Mouse (Mus musculus) midbrain, postnatal 0 days (tissue): ENCODE data around the gene Cox6b1. TPM values are rescaled to one million over a fixed set of nuclear protein-coding genes. Genes with fewer than 3 reads are reported as not detected.
A peak's percentile ranks its signal among the peaks of the same experiment; 100 is the strongest.

Experiments
- ATAC-seq: fragments of 200-750 bp; cut with Nextera tagmentation; 2 replicates; pipeline ENCODE4 v1.8.0; 2017; ENCODE audit warnings: moderate number of reproducible peaks, mild to moderate bottlenecking, moderate TSS enrichment, moderate library complexity; ENCODE audit not compliant: low FRiP score
- DNase-seq: peaks from one replicate; pipeline ENCODE4 v3.0.0-alpha.2; 2015; ENCODE audit warnings: low spot score
- H3K27ac ChIP-seq: fragments of 300-500 bp; sonication (generic); 2 replicates; pipeline ENCODE4 v1.5.1; 2014; ENCODE audit warnings: low read depth, mild to moderate bottlenecking, low read length, mixed read lengths
- H3K27me3 ChIP-seq: fragments of 300-500 bp; sonication (generic); 2 replicates; pipeline ENCODE4 v1.6.1; 2014; ENCODE audit warnings: low read length, control low read depth, mixed read lengths; ENCODE audit not compliant: insufficient read depth
- H3K36me3 ChIP-seq: fragments of 300-500 bp; sonication (generic); 2 replicates; pipeline ENCODE4 v1.6.1; 2014; ENCODE audit warnings: low read length, control low read depth, mixed read lengths; ENCODE audit not compliant: insufficient read depth
- H3K4me1 ChIP-seq: fragments of 300-500 bp; sonication (generic); 2 replicates; pipeline ENCODE4 v1.6.1; 2014; ENCODE audit warnings: mild to moderate bottlenecking, control low read depth, antibody characterized with exemption, low read length, mixed read lengths; ENCODE audit not compliant: insufficient read depth
- H3K4me2 ChIP-seq: fragments of 300-500 bp; sonication (generic); 2 replicates; pipeline ENCODE4 v1.6.1; 2014; ENCODE audit warnings: low read depth, mild to moderate bottlenecking, low read length, mixed read lengths; ENCODE audit not compliant: poor library complexity, severe bottlenecking
- H3K4me3 ChIP-seq: fragments of 300-500 bp; sonication (generic); 2 replicates; pipeline ENCODE4 v1.5.1; 2014; ENCODE audit warnings: low read depth, mild to moderate bottlenecking, low read length, moderate library complexity
- H3K9ac ChIP-seq: fragments of 300-500 bp; sonication (generic); replicated peaks from 2 replicates; pipeline ENCODE4 v1.6.1; 2014; ENCODE audit warnings: mild to moderate bottlenecking, low read length, moderate library complexity, mixed read lengths; ENCODE audit not compliant: poor library complexity, severe bottlenecking
- H3K9me3 ChIP-seq: fragments of 300-500 bp; sonication (generic); 2 replicates; pipeline ENCODE4 v1.6.1; 2016; ENCODE audit warnings: low read length, control low read depth
- CTCF ChIP-seq: IDR thresholded peaks from 2 replicates; pipeline ENCODE4 v1.5.1; 2016; ENCODE audit warnings: antibody characterized with exemption, mild to moderate bottlenecking
- WGBS: fragments of 180-500 bp; shearing (Covaris S2); extraction: QIAGEN DNeasy Blood & Tissue Kit; methylation state at CpG from one replicate; pipeline ENCODE4 v1.1.7; 2014; 5-methylcytosine and 5-hydroxymethylcytosine counted together
- polyA plus RNA-seq: library from polyadenylated mRNA; unstranded; fragments of >200 nt; fragmentation: Nextera tagmentation; extraction: Ambion mirVana; gene quantifications from 2 replicates; pipeline ENCODE4 v1.2.1, GENCODE M21; 2015
- total RNA-seq: library from RNA; depleted of rRNA; stranded (reverse); fragments of >200 nt; gene quantifications from 2 replicates; pipeline ENCODE4 v1.2.3, GENCODE M21; 2014

Cox6b1 gene
- total and polyA plus RNA-seq, 2 experiments from 2014 or later = 310 to 1,351 TPM

DNA sequence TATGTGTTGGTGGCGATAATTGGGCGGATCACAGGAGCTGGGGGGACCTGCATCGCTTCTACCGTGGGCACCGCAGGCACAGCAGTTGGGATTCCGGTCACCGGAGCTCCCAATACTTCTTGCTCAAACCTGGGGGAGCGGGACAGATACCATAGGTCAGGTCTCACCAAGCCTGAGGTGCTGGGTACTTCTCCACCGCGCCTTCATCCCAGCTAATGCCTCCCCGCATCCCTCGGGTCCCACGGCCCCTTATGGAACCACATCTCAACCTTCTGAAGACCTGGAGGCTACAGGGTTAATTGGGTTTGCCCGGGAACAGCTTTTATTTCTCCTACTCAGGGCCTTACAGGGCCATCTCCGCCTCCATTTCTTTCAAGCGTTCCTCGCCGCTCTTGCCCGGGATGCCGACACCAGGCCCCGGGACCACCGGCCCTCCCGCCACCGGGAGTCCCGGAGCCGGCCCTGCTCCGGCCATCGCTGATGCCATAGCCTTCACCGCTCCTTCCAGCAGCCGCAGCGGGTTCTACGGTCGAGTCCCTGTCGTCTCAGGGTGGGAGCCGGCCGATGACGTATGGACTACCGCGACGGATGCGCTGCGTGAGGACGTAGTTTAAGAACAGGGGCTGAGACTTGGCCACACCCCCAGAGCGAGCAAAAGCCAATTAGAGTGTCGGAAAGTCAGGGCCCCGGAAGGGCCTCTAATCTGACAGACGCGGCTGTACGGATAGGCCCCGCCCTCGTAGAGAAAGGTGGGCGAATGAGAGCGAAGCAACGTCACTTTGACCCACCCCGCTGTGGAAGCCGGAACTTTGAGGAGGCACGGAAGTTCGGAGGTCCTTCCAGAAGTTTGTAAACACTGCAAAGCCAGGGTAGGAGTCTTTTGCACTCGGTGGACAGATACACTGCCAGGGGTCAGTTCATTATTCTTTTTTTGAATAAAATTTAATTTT lies 23.9 kb upstream of the Cox6b1 start, which contains the start of gene Rbm42:
Gene Rbm42, minus strand, starts transcription at position 727 of the 950 bp plus-strand sequence.
- 2% methylated on average over 59 of the region's 59 CpGs for WGBS
- TF ChIP-seq CTCF = no peak
- peak within 1 kb of the TSS; percentile 81 for H3K9ac ChIP-seq
- H3K27ac ChIP-seq = peak within 1 kb of the TSS; percentile 60
- H3K36me3 ChIP-seq = peaks cover 41% of the 10 kb centered on the region
- DNase-seq (peak; percentile 100), ATAC-seq (peak; percentile 99)
- no peaks in the 10 kb centered on the region for H3K9me3 ChIP-seq
- no peaks in the 10 kb centered on the region for H3K27me3 ChIP-seq
- peak within 1 kb of the TSS; percentile 68 for H3K4me3 ChIP-seq
- H3K4me2 ChIP-seq = peak within 1 kb of the TSS; percentile 96
- no peaks in the 10 kb centered on the region for H3K4me1 ChIP-seq

- peaks cover 25% of the 10 kb centered on the region for H3K27me3 ChIP-seq
- no peaks in the 10 kb centered on the region for H3K4me1 ChIP-seq
- no peaks in the 10 kb centered on the region for H3K9me3 ChIP-seq
- peaks cover 42% of the 10 kb centered on the region for H3K36me3 ChIP-seq
- H3K4me3 ChIP-seq = no peak overlapping the region
- no peak for TF ChIP-seq CTCF
- no peak overlapping the region for H3K27ac ChIP-seq
- no peak overlapping the region for H3K4me2 ChIP-seq
- DNase-seq = no peak
- H3K9ac ChIP-seq = no peak overlapping the region
- 33% methylated on average over 4 of the region's 4 CpGs for WGBS
- no peak for ATAC-seq
Measured at GRCm38 (mm10) chr7:30639083-30639482, 13.1 kb upstream of the Cox6b1 start.

DNA sequence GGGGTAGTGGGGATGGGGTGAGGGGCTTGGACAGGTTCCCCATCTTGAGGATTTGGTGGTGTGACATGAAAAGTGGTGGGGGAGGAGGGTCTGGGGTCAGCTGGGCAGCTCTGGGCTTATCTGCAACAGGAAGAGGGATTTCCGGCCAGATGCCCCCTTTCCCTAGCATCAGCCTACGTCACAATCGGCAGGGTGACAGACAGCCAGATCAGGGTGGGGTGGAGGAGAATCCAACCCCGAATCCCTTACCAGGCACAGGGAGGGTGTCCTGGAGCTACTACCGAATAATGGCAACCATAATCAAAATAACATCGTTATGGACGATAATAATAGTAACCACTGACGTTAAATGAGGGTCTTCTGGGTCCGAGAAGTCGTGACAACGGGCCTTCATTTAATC lies 10.4 kb upstream of the Cox6b1 start:
- H3K4me3 ChIP-seq = no peak overlapping the region
- H3K4me2 ChIP-seq = no peak overlapping the region

DNA sequence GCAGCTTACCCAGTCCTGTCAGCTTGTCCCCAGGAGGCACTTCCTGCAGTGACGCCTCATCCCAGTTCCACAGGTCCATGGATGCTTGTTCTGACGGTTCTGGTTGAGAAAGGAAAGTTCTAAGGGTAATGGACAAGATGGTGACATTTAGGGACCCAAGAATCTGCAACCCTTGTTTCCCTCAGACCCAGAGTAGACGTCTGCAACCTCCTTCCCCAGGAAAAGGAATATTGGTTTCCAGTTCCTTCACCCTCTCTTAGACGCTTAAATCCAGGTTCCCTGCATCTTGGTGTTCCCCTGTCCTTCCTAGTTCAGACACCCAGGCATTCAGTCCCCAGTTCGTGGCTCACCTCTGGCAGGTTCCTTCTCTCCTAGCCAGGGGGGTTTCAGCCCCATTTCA lies 9.8 kb upstream of the Cox6b1 start, which contains the start of gene Etv2:
Gene Etv2, minus strand, starts transcription at position 101 of the 400 bp plus-strand sequence.
- Histone ChIP-seq H3K9ac (no peak within 1 kb of the TSS), H3K27me3 (peaks cover 55% of the 10 kb centered on the region), H3K4me2 (peak within 1 kb of the TSS; percentile 15; the same call in 1 of the 2 replicates), H3K27ac (no peak within 1 kb of the TSS), H3K36me3 (peaks cover 10% of the 10 kb centered on the region), H3K9me3 (no peaks in the 10 kb centered on the region), H3K4me1 (no peaks in the 10 kb centered on the region), H3K4me3 (0 out of 2 replicates have a peak within 1 kb of the TSS, but pooled peaks have one; percentile 3)
- DNase-seq (no peak), ATAC-seq (no peak)
- 4% methylated on average over 5 of the region's 5 CpGs for WGBS
- TF ChIP-seq CTCF = no peak

More for the DNA sequence above, 10.4 kb upstream of the Cox6b1 start:
- TF ChIP-seq CTCF = no peak
- H3K27me3 ChIP-seq = peaks cover 50% of the 10 kb centered on the region
- peaks cover 16% of the 10 kb centered on the region for H3K36me3 ChIP-seq
- H3K4me1 ChIP-seq = no peaks in the 10 kb centered on the region
- no peak overlapping the region for H3K9ac ChIP-seq
- 28% methylated on average over 11 of the region's 11 CpGs for WGBS
- no peak overlapping the region for H3K27ac ChIP-seq
- no peaks in the 10 kb centered on the region for H3K9me3 ChIP-seq
- DNase-seq = no peak
- ATAC-seq = no peak

DNA sequence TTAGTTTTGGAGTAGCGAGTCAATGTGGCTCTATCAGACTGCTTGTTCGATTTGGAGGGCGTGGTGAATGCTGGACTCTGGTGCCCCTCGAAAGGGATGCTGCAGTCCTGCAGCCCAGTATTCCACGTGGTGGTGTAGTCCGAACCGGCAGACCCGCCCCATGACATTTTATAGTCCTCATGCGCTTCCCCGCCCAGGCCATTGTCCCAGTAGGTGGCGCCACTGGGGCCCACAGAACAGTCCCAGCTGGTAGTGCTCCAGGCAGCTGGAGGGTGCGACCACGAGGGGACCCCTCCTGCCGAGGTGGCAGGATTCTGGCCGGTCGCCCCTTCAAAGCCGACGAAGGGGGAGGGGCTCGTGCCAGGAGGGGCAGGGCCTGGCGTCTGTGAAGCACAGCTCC lies 8.7 kb upstream of the Cox6b1 start:
- Histone ChIP-seq H3K4me2 (peak overlapping the region; percentile 15; the same call in 1 of the 2 replicates), H3K4me3 (0 out of 2 replicates have a peak overlapping the region, but pooled peaks have one; percentile 3), H3K27ac (no peak overlapping the region), H3K27me3 (peaks cover 56% of the 10 kb centered on the region), H3K4me1 (no peaks in the 10 kb centered on the region), H3K9ac (no peak overlapping the region), H3K9me3 (no peaks in the 10 kb centered on the region), H3K36me3 (no peaks in the 10 kb centered on the region)
- DNase-seq (peak; percentile 48), ATAC-seq (peak; percentile 73)
- TF ChIP-seq CTCF = peak; percentile 63
- under 1% methylated on average over 20 of the region's 20 CpGs for WGBS
